Mouse (Mus musculus): ENCODE results near the gene Gm13539.
"Not testable (repeated sequence)": the region's sequence is repeated elsewhere in the genome, so short reads cannot be mapped to it uniquely, and the experiment has no call there.

Gene Gm13539

DNA sequence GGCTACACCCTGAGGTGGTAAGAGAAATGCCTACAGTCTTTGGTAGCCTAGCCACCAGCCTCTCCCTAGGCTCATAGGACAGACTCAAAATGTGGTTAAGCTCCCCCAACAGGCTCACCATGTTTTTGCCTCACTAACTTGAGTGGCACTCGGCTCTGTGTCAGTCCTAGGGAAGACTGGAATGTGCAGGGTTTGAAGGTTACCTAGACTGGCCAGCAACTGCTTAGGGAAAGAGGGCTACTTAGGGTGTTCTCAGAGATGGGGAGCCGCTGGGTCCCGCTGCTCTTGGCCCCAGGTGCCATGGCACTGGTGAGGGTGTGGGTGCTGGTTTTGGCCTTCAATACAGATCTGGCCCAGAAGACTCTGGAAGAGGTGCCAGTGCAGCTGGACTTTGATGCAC is at the start of gene Gm13539:
Gene Gm13539, plus strand, starts transcription at position 301 of the 400 bp plus-strand sequence.
- DNase-seq: no peak

DNA sequence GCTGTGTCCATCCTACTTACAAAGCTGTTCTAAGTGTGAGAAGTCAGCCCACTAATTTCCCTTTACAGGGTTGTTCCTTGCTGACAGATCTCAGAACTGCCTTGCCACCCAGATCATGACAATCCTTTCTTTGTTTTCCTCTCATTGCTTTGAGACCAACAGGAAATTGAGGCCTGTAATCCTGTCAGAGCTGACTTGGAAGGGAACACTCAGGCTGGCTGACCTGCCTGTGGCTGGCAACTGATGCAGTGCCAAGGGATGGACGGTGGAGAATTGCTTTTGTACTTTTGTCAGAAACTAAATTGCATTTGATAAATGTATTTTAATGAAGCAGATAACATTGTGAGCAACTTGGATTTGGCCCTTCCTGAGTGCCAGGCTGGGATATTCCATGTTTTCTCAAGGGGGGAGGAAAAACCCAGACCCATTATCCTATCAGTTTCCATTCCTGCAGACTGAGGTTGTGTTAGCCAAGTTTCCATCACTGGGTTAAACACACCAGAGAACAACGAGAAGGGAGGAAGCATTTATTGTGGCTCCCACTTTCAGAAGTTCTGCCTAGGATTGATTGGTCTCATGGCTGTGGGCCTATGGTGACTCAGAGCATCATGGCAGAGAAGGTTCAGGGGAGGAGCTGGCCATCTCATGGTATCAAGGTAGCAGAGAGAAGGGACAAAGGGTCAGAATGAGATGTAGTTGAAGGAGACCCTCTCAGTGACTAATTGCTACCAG is 48.7 kb upstream of the Gm13539 start:
- no peak for DNase-seq

DNA sequence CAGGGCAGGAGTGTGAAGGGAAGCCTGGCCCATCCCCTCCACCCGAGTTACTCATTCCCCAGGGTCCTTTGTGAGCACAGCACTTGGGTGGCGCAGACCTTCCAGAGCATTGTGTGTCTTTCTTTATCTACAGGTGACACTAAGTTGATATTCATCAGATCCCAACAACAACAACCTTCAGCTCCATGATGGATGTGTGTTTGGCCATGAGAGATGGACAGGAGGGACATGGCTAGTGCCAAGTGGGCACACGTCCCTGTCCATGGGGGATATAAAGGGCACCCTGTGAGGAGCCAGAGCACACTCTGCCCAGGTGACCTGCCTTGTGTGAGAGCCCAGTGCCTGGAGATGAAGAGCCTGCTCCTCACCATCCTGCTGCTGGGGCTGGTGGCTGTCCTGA is 45.3 kb upstream of the Gm13539 start, which contains the start of gene Obp2b:
Gene Obp2b, plus strand, starts transcription at position 301 of the 400 bp plus-strand sequence.
- not testable (repeated sequence) for DNase-seq

DNA sequence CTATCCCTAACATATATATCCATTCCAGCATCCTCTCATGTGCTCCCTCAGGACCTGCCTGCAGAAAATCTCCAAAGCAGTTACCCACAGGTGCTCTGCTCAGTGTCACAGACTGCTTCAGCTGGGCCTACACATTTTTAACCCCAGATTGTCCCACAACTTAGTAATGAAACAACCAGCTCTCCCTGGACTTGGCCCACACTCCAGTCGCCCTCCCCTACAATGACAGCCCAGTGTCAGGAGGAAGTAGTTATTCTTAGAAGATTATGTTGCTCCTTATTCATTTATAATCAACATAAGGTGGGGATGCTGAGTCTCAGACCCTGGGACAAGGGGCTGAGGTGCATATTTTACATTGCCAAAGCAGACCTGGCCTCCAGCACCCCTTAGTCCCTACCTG is 40.4 kb upstream of the Gm13539 start:
- DNase-seq: no peak

DNA sequence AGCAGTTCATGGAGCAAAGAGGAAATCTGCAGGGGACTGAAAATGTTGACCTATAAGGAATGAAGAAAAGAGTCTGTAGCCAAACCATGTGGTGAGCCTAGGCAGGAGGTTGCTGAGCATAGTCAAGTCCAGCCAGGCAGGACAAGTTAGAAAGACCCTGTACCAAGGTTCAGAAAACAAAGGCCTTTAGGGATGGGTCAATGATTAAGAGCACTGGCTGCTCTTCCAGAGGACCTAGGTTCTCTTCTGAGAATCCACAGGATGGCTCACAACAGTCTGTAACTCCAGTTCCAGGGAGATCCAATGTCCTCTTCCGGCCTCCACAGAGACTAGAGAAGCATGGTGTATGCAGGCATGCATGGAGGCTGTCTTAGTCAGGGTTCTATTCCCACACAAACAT is 27.9 kb upstream of the Gm13539 start:
- DNase-seq: no peak

DNA sequence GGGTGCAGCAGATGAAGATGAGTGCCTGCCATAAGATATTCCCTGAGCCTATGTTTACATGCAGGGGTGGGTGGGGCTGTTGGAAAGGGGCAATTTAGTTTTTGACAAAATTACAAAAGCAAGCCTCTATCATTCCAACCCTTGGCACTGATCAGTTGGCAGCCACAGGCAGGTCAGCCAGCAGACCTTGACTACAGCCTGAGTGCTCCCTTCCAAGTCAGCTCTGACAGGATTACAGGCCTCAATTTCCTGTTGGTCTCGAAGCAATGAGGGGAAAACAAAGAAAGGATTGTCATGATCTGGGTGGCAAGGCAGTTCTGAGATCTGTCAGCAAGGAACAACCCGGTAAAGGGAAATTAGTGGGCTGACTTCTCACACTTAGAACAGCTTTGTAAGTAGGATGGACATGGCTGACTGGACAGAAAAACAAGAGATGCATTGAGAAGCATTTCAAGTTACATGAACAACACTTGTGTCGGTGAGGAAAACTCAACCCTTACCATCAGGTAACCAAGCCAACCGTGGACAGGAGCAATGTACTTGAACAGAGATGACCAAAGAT is 23.9 kb upstream of the Gm13539 start:
- no peak for DNase-seq

DNA sequence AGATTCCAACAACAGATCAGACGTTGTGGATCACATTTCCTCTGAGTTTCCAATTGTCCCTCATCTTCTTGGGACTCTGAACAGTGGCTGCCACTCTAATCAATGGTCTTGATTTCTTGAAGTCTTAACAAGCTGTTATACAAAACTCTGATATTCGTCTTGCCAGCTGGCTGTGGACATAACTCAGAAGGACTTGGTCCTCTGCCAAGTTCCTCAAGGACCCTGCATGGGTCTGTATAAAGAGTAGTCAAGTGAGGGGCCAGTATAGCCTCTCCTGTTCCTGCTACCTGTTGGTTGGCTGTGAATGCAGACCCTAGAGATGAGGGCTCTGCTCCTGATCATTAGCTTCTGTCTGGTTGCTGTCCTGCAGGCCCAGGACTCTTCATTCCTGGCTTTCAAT is 16.8 kb upstream of the Gm13539 start, which contains the start of gene Lcn3:
Gene Lcn3, plus strand, starts transcription at position 301 of the 400 bp plus-strand sequence.
- DNase-seq: no peak

DNA sequence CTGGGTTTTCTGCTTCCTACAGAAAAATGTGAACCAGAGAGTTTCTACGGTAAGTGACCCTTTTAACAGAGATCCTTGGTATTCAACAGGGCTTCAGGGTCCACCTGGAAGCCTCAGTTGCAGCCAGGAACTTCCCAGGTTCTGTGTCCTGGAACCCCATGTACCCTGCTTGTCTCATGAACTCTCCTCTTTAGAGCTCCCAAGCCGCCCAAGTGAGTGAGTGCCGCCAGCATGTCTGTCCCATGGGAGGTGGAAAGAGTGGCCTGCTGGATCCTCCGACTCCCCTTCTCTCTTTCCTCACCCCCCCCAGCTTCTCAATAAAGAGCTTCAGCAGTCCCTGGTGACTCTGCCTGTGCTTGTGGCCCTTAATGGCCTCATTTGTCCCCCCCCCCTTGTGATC is 14.3 kb upstream of the Gm13539 start:
- DNase-seq: no peak

DNA sequence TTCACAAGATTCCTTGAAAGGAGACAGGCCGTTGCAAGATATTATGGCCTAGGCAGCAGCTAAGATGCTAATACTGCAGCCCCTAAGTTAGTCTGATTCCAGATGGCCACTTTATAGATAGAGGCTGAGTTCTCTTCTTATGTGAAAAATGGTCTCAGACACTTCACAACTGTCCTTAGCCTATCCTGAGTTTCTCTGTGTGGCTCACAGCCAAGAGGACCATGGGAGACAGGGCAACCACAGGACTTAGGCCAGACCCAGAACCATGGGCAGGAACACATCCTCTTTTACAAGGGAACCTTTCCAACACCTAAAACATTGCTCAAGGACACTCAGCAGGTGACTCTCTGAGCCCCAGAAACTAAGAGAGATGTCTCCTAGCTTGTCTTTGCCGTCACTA is 8.6 kb upstream of the Gm13539 start:
- DNase-seq: no peak

DNA sequence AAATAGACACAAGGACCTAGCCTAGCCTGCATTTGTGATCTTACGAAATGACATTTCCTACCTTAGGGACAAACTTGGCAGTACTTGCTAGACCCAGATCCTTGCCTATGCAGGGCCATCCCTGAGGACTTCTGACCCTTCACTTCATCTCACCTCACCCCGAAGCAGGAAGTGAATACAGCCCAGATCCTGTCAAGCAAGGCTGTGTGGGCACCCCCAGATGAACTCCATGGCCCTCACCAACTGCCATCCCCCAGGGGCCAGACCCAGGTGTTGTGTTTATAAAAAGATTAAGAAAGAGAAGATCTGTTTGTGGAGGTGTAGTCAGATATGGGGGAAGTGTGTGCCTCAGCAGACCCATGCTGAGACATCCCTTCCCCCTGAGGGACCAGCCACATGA is 7.4 kb upstream of the Gm13539 start:
- DNase-seq: no peak

DNA sequence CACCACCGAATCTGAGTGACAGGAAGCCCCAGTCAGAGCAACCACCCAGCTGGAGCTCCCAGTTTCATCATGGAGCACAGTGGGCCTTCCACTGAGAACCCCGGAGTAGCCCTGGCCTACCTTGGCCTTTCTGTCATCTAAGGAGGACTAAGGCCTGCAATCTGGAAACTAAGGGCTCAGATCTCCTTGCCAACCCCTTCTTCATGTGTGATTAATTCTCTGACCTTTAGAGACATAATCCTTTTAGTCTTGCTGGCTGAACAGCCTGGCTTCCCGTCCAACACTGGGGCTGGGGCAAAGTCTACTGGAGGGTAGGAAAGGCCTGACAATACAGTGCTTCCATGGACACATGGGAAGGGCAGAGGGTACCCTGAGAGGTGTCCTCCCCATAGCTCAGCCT is 6.1 kb upstream of the Gm13539 start:
- no peak for DNase-seq

DNA sequence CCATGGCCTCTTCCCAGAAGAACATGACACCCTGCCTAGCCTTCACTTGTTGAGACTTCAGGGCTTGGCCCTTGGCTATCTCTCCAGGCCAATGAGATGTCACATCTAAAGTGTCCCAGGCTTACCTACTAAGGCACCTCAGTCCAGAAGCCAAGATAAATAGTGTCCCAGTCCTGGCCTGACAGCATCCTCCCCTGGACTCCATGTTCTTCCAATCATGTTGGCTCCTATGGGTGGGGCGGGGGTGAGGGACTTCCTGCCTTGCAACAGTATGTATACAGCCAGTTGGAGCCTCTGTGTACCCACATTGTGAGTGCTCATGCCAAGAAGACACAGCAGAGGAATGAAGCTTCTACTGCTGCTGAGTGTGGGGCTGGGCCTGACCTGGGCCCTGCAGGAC is 5.3 kb upstream of the Gm13539 start, which contains the start of gene Lcn11:
Gene Lcn11, plus strand, starts transcription at position 301 of the 400 bp plus-strand sequence.
- DNase-seq: no peak

DNA sequence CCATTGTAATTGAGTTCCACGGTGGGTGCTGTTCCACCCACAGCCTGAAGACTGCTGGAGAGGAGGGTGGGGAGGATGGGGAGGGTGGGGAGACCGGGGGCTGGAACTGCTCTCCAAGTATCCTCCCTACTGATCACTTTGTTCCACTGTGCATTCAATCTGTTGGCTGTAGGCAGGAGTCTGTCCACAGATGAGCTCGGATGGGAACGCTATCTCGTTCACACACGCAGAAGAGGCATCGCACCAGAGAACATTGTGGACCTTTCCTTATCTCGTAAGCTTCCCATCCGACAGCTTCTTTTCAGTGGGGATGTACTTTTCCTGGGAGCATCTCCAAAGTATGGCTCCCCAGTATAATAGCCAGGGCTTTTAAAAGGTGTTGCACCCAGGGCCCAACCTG is 3.0 kb upstream of the Gm13539 start:
- DNase-seq: no peak

DNA sequence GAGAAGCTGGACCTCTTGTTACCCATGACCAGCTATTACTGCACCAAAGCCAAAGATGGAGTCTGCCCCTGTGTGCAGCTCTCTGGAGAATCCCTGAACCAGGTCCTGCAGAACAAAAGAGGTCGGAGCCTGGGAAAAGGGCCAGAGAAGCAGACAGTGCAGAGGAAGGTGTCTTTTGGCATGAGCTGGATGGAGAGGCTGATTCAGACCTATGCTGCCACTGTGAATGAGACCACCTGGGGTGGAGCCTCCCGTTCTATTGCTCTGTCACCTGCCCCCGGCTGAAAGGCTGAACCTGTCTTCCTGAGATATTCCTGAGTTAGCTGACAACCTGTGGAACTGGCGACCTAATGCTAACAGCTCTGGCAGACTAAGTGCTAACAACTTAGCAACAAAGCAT is 1.1 kb upstream of the Gm13539 start:
- DNase-seq: no peak

DNA sequence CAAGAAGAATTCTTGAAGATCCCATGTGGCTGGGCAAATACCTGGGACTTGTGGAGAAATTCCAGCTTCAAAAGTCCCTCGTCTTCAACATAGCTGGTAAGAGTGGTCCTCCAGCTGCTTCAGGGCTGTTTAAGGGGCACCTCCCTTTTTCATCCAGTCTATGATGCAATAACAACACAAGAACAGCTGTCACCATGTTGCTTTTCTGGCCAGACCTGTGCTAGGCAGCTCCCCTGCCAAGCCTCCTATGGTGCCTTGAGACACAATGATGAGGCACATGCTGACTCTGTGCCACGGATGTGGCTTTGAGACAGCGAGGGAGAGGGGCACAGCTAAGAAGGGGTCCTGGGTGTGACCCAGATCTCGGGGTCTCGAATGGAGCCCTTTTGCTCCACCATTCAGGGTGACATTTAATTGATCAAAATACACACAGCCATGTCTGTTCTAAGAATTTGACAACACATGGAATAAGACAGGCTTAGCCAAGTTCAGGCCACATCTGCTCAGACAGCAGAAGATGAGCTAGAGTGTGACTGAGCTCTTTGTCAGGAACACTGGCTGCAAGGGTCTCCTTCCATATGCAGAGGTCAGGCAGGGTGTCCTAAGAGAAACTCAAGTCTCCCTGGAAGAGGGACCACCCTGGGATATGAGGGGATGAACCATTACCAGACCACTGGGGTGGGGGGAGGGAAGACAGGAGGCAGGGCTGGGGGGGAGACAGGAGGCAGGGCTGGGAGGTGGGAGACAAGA is 3.7 kb downstream of the Gm13539 start:
- peak; percentile 32 for DNase-seq

DNA sequence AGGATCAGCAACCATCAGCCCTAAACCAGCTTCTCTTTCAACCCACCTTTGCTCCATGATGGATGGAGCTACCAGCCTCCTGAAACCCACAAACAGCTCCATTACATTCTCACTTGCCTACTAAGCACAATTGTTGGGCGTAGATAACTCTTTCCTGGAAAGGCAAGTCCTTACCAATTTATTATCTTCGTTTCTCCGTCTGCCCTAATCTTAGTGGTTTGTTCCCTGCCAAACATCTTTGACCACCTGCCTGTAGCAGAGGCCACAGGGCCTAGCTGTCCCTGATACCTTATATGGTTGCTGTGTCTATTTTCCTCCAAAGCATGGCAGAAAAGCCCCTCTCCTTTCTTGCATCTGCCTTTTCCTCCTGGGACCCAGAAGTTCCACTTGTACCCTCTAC is 7.0 kb downstream of the Gm13539 start:
- DNase-seq: no peak

DNA sequence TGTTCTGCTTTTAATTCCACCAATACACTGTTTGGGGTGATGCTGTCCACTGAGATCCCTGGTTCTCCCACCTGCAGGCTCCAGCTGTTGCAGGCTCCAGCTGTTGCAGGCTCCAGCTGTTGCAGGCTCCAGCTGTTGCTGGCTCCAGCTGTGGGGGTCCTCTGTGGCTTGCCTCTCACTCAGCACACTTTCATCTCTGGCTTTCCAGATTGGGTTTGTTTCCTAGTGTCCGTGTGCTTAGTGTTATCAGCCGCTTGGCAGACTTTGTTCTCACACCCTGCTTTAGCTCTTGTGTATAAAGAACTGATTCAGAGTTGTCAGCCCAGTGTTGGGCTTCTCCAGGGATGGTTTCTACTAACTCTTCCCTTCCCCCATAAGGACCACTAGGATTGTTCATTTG is 15.6 kb downstream of the Gm13539 start:
- no peak for DNase-seq

DNA sequence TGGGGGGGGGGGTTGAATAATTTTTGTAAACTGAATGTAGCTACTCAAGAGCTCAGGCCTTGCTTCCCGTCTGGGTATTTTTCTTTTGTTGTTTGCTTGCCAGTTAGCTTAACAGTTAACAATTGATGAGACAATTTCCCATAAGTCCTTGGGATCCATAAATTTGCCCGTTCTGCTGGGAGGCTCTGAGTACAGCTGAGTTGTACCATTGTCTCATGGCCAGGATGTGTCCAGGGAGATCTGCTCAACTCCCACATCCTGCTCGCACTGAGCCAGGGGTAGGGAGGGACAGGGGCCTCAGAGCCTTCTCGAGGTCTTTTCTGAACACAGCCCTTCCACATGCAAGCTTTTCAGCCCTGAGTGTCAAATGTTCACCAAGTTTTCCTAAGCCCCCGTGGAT is 16.0 kb downstream of the Gm13539 start:
- no peak for DNase-seq

DNA sequence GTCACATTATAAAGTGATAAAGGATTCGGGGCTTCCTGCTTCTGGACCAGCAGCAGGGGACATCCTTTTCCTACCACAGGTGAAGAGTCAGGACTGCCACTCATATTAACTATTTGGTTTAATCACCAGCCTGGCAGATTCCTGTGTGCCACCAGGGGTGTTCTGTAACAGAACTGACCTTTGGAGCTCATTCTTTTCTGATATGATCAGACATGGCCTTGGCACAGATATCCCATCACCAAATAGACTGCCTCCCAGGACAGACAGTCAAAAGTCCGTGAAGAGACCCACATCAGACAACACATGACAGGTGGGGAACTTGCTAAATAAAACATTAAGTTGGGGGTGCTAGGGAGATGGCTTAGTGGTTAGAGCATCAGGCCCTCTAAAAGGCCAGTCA is 29.7 kb downstream of the Gm13539 start:
- no peak for DNase-seq

DNA sequence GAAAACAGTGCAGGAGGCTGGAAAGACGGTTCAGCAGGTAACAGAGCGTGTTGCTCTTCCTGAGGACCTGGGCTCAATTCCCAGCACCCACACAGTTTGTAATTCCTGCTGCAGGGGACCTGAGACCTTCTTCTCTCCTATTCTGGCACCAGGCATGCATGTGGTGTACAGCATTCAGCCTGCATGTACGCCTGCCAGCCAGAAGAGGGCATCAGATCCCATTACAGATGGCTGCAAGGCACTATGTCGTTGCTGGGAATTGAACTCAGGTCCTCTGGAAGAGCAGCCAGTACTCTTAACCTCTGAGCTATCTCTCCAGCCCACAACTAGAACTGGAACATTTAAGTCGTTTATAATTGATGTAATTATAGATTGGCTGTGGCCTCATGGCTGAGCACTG is 31.3 kb downstream of the Gm13539 start:
- no peak for DNase-seq

DNA sequence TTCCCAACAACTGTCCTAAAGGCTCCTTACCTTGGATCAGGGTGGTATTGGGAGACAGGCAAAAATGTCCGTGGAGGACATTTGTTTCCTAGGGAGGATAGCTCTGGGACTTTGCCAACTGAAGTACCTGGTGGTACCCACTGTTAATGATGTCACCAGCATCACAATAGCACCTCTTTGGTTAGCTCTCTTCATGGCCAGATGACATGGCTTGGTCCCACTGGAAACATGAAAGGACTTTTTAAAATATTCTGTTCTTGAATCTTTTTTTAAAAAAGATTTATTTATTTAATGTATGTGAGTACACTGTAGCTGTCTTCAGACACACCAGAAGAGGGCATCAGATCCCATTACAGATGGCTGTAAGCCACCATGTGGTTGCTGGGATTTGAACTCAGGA is 33.7 kb downstream of the Gm13539 start, which contains the start of gene Glt6d1:
Gene Glt6d1, minus strand, starts transcription at position 101 of the 400 bp plus-strand sequence.
- DNase-seq: not testable (repeated sequence)

DNA sequence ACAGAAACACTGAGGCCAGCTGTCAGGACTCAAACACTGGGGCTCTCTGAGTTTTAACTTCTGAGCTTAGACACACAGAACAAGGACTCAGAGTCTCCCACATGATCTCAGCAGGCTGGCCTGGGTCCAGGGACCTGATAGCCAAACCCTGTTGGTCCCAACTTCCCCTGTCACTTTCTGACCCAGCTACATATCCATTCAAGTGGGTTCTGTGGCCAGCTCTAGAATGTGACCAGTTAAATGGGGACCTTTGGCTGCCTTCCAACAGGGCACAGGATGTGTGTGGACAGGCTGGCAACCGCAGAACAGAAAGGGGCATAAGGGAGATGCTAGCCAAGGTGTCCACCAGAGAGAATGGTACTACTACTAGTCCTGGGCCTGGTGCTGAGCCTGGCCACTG is 40.7 kb downstream of the Gm13539 start, which contains the start of gene Lcn9:
Gene Lcn9, plus strand, starts transcription at position 348 of the 400 bp plus-strand sequence.
- DNase-seq: no peak

DNA sequence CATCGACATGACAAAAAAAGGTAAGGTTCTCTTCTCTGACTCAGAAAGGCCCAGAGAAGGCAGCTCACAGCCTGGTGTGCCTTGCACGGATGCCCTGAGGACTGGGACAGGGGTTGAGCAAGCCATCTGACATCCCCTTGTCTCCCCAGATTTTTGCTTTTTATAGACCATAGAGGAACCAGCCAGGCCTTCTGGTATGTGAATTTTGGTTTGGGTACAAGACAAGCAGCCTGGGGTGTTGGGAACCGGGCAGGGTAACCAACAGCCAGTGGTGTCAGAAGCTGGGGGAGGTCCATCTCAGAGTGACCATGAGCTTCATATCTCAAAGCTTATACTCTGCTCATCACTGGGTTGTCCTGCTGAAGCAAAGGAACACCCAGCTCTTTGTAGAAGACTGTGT is 42.7 kb downstream of the Gm13539 start:
- no peak for DNase-seq
